Mouse (Mus musculus): Measurements from ENCODE around the gene Nup50.

GRCm38 (mm10) chr15:84964771-84965170 is 41.6 kb downstream of the Nup50 start:
- TF ChIP-seq CTCF (IDR thresholded peaks at IDR 0.05; ENCODE audit: low read depth), result no peak
- TF ChIP-seq EP300 (IDR thresholded peaks at IDR 0.05; ENCODE audit: low read depth), result no peak
